ENCODE assay signal across 8 mouse cellular contexts in genomic region chr17:48467395-48468231, GRCm38 (mm10). TPM values are rescaled to one million over a fixed set of nuclear protein-coding genes. Genes with fewer than 3 reads are reported as not detected.
DNase-seq lines count a peak whose midpoint lies in the region; ATAC-seq lines count a peak whose summit lies in the region.

No protein-coding gene starts in this region.

- H3K36me3 ChIP-seq in megakaryocyte, embryonic 14.5 days (replicated peaks; ENCODE audit: low read length) = no peaks in the 10 kb centered on the region

- DNase-seq in ZHBTc4 (ENCODE audit: low read depth, low spot score) = peak; percentile 88
- peak; percentile 56 to 58 for DNase-seq in gastrocnemius, adult 8-10 months (ENCODE audit: low spot score in 2 of 2)
- peak; percentile 18 for DNase-seq in hindlimb bud, embryonic 11.5 days (ENCODE audit: extremely low spot score, low read depth, low spot score)
- peak; percentile 50 to 88 for DNase-seq in left cerebral cortex, adult 8-10 months (ENCODE audit: low spot score in 2 of 2)
- peak; percentile 83 to 92 for DNase-seq in right cerebral cortex, postnatal 10 days (ENCODE audit: low spot score in 2 of 2)
- DNase-seq in urinary bladder, postnatal 14 days (ENCODE audit: low spot score) = peak; percentile 82

- peak overlapping the region; percentile 58 for H3K4me3 ChIP-seq in megakaryocyte, embryonic 14.5 days (replicated peaks)

- ATAC-seq in common myeloid progenitor, adult 5-6 weeks (replicated peaks; ENCODE audit: low read depth, poor library complexity, severe bottlenecking) = peak; percentile 91

- 0 out of 2 replicates have a peak, but pooled peaks cover 3% of the 10 kb centered on the region for H3K9me3 ChIP-seq in megakaryocyte, embryonic 14.5 days

- H3K4me1 ChIP-seq in megakaryocyte, embryonic 14.5 days = peaks cover 19% of the 10 kb centered on the region

- peaks cover 38% of the 10 kb centered on the region for H3K27me3 ChIP-seq in megakaryocyte, embryonic 14.5 days (replicated peaks)

RNA-seq across cellular contexts. Expression of gene Unc5cl, which starts 12.9 kb away (rescaled TPM):
- 2.1 and 2.2 TPM in 2 replicates for total RNA-seq in common myeloid progenitor, adult 5-6 weeks (2017)
- not detected for total RNA-seq in gastrocnemius, adult 8-10 months (2022)
- total RNA-seq in left cerebral cortex, adult 8-10 months (2022) = under 1 TPM; 0.22 to 0.67 (median 0.31) TPM
- polyA plus RNA-seq in megakaryocyte, embryonic 14.5 days (2012; ENCODE audit: insufficient read depth, low replicate concordance) = not detected in 2 replicates

RNA-seq across cellular contexts. Expression of gene Tspo2, which starts 16.3 kb away (rescaled TPM):
- 28.4 and 29.1 TPM in 2 replicates for total RNA-seq in common myeloid progenitor, adult 5-6 weeks (2017)
- total RNA-seq in gastrocnemius, adult 8-10 months (2022) = not detected
- not detected for total RNA-seq in left cerebral cortex, adult 8-10 months (2022)
- not detected in 2 replicates for polyA plus RNA-seq in megakaryocyte, embryonic 14.5 days (2012; ENCODE audit: insufficient read depth, low replicate concordance)

RNA-seq across cellular contexts. Expression of gene Apobec2, which starts 34.9 kb away (rescaled TPM):
- total RNA-seq in common myeloid progenitor, adult 5-6 weeks (2017) = 0.05 and 1.4 TPM in 2 replicates
- total RNA-seq in gastrocnemius, adult 8-10 months (2022) = 100 to 1,000 TPM; 445 to 531 (median 476) TPM
- under 1 TPM in 1 of 4 experiments, not detected in 3; 0.52 TPM for total RNA-seq in left cerebral cortex, adult 8-10 months (2022)
- polyA plus RNA-seq in megakaryocyte, embryonic 14.5 days (2012; ENCODE audit: insufficient read depth, low replicate concordance) = not detected in 2 replicates

RNA-seq across cellular contexts. Expression of gene Oard1, which starts 57.8 kb away (rescaled TPM):
- total RNA-seq in common myeloid progenitor, adult 5-6 weeks (2017) = 58.8 and 59.1 TPM in 2 replicates
- 10 to 100 TPM; 12.4 to 18.1 (median 16.4) TPM for total RNA-seq in gastrocnemius, adult 8-10 months (2022)
- total RNA-seq in left cerebral cortex, adult 8-10 months (2022) = 10 to 100 TPM; 15.1 to 16.4 (median 15.8) TPM
- polyA plus RNA-seq in megakaryocyte, embryonic 14.5 days (2012; ENCODE audit: insufficient read depth, low replicate concordance) = 4.4 and 14.6 TPM in 2 replicates

RNA-seq across cellular contexts. Expression of gene Nfya, which starts 57.9 kb away (rescaled TPM):
- total RNA-seq in common myeloid progenitor, adult 5-6 weeks (2017) = 77.6 and 92.6 TPM in 2 replicates
- total RNA-seq in gastrocnemius, adult 8-10 months (2022) = 1 to 10 TPM; 2.8 to 6.3 (median 5.6) TPM
- total RNA-seq in left cerebral cortex, adult 8-10 months (2022) = 10 to 100 TPM; 20.6 to 29.3 (median 24.4) TPM
- polyA plus RNA-seq in megakaryocyte, embryonic 14.5 days (2012; ENCODE audit: insufficient read depth, low replicate concordance) = 12.7 and 14.4 TPM in 2 replicates

Comparison
In these comparisons a context has a peak if more than half of its experiments do, and no peak if none do; other contexts are left out.
1. Peak in every context shown above with its lines: DNase-seq, ATAC-seq and H3K4me3 ChIP-seq.
2. DNase-seq: peak in every context shown above with its lines; median percentile 88 in ZHBTc4; 88 in right cerebral cortex, postnatal 10 days; 82 in urinary bladder, postnatal 14 days; 69 in left cerebral cortex, adult 8-10 months; 57 in gastrocnemius, adult 8-10 months; 18 in hindlimb bud, embryonic 11.5 days.
3. RNA of gene Tspo2, which starts 16.3 kb away (total RNA-seq): 28.4 to 29.1 TPM in common myeloid progenitor, adult 5-6 weeks; not detected in left cerebral cortex, adult 8-10 months and not detected in gastrocnemius, adult 8-10 months; every median in the first group is over 10 times any median in the second.
4. RNA of gene Apobec2, which starts 34.9 kb away (total RNA-seq): 445 to 531 TPM in gastrocnemius, adult 8-10 months; 0.52 TPM in left cerebral cortex, adult 8-10 months and 0.05 to 1.4 TPM in common myeloid progenitor, adult 5-6 weeks; every median in the first group is over 100 times any median in the second.